Mouse (Mus musculus): ENCODE data around the gene Ireb2. TPM values are rescaled to one million over a fixed set of nuclear protein-coding genes. Genes with fewer than 3 reads are reported as not detected.
"Not testable (repeated sequence)": the region's sequence is repeated elsewhere in the genome, so short reads cannot be mapped to it uniquely, and the experiment has no call there.

The Ireb2 gene
- polyA plus RNA-seq (2016; fragmentation: Nextera tagmentation; extraction: Ambion mirVana) = 53.2 and 55.9 TPM in 2 replicates

DNA sequence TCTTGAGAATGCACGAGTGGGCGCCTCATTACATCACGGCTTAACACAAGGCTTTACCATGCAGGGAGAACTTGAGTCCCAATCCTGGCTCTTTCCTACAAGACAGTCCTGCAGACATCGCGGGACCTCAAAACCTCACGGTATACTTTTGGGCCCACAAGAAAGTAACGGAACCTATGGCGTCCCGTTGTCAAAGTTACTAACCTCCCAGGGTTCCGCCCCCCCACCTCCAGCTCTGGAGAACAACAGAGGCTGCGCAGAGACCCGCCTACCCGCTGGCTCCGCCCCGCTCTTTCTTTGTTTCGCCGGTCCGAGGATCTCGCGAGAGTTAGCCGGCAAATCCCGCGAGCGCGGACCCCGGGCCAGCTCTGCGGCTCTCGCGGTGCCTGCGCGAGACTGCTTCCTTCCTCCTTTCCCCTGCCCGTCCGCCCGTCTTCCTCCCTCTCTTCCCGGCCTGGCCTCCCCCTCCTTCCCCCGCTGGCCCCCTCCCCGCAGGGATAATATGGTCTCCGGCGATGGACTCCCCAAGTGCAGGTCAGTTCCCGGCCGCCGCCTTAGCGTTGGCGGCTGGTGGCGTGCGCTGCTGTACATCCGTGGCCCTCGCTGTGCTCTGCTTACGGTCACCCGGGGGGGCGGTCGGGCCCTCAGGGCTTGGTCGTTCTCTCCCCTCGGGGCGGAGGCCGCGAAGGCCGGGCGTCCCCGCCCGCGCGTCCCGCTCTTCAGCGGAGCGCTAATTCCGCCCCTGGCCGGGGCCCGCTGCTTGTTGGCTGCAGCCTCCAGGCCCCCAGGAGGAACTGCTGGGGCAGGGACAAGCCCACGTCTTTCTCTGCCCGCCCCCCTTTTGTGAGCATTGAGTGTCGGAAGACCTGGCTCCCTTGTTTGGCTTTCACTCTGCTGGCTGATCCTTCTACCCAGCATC is at the start of gene Ireb2:
Gene Ireb2, plus strand, starts transcription at position 427 of the 919 bp plus-strand sequence.
- peak within 1 kb of the TSS; percentile 61 for H3K4me2 ChIP-seq
- H3K4me3 ChIP-seq (replicated peaks) = peak within 1 kb of the TSS; percentile 99
- no peaks in the 10 kb centered on the region for H3K9me3 ChIP-seq
- H3K27me3 ChIP-seq = no peaks in the 10 kb centered on the region
- ATAC-seq (ENCODE audit: insufficient number of reproducible peaks, insufficient read depth, low FRiP score, low TSS enrichment, low read depth) = peak; percentile 97
- WGBS = under 1% methylated on average over 71 of the region's 72 CpGs
- peaks cover 9% of the 10 kb centered on the region for H3K4me1 ChIP-seq (replicated peaks)
- peaks cover 31% of the 10 kb centered on the region for H3K36me3 ChIP-seq
- peak within 1 kb of the TSS; percentile 94 for H3K27ac ChIP-seq
- peak within 1 kb of the TSS; percentile 99 for H3K9ac ChIP-seq (replicated peaks)

- H3K4me3 ChIP-seq (replicated peaks) = no peak overlapping the region
- WGBS = 31% methylated on average over 10 of the region's 10 CpGs
- H3K9me3 ChIP-seq = no peaks in the 10 kb centered on the region
- H3K4me2 ChIP-seq = 0 out of 2 replicates have a peak overlapping the region, but pooled peaks have one; percentile 0
- H3K4me1 ChIP-seq (replicated peaks) = peaks cover 20% of the 10 kb centered on the region
- peak overlapping the region; percentile 50 for H3K27ac ChIP-seq
- peak; percentile 16; the same call in 1 of the 2 replicates for ATAC-seq (ENCODE audit: insufficient number of reproducible peaks, insufficient read depth, low FRiP score, low TSS enrichment, low read depth)
- no peak overlapping the region for H3K9ac ChIP-seq (replicated peaks)
- H3K27me3 ChIP-seq = no peaks in the 10 kb centered on the region
- H3K36me3 ChIP-seq = no peaks in the 10 kb centered on the region
These were observed 46.9 kb upstream of the Ireb2 start for GRCm38 (mm10) chr9:54816508-54817201.

- Histone ChIP-seq H3K9me3 (no peaks in the 10 kb centered on the region), H3K9ac (replicated peaks) (no peak overlapping the region), H3K36me3 (no peaks in the 10 kb centered on the region), H3K4me3 (replicated peaks) (no peak overlapping the region), H3K27ac (no peak overlapping the region), H3K4me1 (replicated peaks) (peaks cover 16% of the 10 kb centered on the region), H3K27me3 (no peaks in the 10 kb centered on the region), H3K4me2 (no peak overlapping the region)
- WGBS = 27% methylated on average over 5 of the region's 5 CpGs
- no peak for ATAC-seq (ENCODE audit: insufficient number of reproducible peaks, insufficient read depth, low FRiP score, low TSS enrichment, low read depth)
These were observed 42.0 kb upstream of the Ireb2 start for GRCm38 (mm10) chr9:54821442-54822100.

DNA sequence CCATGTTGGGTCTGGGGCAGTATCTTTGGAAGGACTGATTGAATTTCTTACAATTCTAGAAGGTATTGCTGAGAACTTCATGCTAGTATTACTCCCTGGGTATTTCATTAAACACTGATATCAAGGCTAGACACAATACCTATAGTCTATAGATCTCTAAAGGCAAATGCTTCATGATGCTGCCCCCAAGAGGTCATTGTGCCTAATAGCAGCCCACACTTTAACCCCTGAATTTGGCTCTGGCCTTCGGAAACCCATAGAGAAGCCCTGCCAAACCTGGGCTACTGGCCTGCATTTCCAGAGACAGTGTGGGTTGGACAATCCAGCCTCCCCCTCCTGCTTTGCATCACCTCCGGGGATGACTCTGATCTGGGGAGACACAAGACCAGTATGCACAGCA is 33.8 kb upstream of the Ireb2 start:
- Histone ChIP-seq H3K9me3 (no peaks in the 10 kb centered on the region), H3K4me1 (replicated peaks) (no peaks in the 10 kb centered on the region), H3K27ac (no peak overlapping the region), H3K4me2 (no peak overlapping the region), H3K27me3 (no peaks in the 10 kb centered on the region), H3K36me3 (no peaks in the 10 kb centered on the region), H3K4me3 (replicated peaks) (no peak overlapping the region), H3K9ac (replicated peaks) (no peak overlapping the region)
- 35% methylated on average over 2 of the region's 2 CpGs for WGBS
- ATAC-seq (ENCODE audit: insufficient number of reproducible peaks, insufficient read depth, low FRiP score, low TSS enrichment, low read depth) = no peak

DNA sequence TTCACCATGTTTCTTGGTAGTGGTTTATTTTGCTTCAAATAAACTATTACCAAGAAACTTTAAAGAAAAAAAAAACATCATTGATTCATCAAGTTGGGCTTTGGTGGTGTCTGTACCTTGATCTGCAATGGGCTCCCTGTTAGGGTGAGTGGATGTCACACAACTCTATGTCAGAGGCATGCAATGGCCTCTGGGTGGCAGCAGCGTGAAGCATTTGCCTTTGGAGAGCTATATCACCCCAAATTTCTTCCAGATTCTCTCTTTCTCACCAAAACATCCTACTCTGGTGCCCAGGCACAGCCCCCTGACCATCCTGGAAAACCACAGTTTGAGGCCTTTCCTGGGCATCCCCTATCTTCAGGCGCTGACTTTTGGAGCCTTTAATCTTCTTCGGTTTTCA is 33.0 kb upstream of the Ireb2 start:
- H3K4me1 ChIP-seq (replicated peaks) = no peaks in the 10 kb centered on the region
- no peak overlapping the region for H3K27ac ChIP-seq
- WGBS = 42% methylated on average over 3 of the region's 3 CpGs
- no peak overlapping the region for H3K9ac ChIP-seq (replicated peaks)
- H3K9me3 ChIP-seq = no peaks in the 10 kb centered on the region
- no peaks in the 10 kb centered on the region for H3K27me3 ChIP-seq
- no peak for ATAC-seq (ENCODE audit: insufficient number of reproducible peaks, insufficient read depth, low FRiP score, low TSS enrichment, low read depth)
- H3K36me3 ChIP-seq = no peaks in the 10 kb centered on the region
- no peak overlapping the region for H3K4me2 ChIP-seq
- no peak overlapping the region for H3K4me3 ChIP-seq (replicated peaks)

- no peak overlapping the region for H3K4me3 ChIP-seq (replicated peaks)
- H3K36me3 ChIP-seq = no peaks in the 10 kb centered on the region
- no peak for ATAC-seq (ENCODE audit: insufficient number of reproducible peaks, insufficient read depth, low FRiP score, low TSS enrichment, low read depth)
- no peaks in the 10 kb centered on the region for H3K9me3 ChIP-seq
- H3K27ac ChIP-seq = no peak overlapping the region
- H3K9ac ChIP-seq (replicated peaks) = no peak overlapping the region
- no peaks in the 10 kb centered on the region for H3K4me1 ChIP-seq (replicated peaks)
- no peak overlapping the region for H3K4me2 ChIP-seq
- H3K27me3 ChIP-seq = no peaks in the 10 kb centered on the region
- 89% methylated on average over 1 of the region's 1 CpGs for WGBS
These were observed 29.8 kb upstream of the Ireb2 start for GRCm38 (mm10) chr9:54833831-54834230.

DNA sequence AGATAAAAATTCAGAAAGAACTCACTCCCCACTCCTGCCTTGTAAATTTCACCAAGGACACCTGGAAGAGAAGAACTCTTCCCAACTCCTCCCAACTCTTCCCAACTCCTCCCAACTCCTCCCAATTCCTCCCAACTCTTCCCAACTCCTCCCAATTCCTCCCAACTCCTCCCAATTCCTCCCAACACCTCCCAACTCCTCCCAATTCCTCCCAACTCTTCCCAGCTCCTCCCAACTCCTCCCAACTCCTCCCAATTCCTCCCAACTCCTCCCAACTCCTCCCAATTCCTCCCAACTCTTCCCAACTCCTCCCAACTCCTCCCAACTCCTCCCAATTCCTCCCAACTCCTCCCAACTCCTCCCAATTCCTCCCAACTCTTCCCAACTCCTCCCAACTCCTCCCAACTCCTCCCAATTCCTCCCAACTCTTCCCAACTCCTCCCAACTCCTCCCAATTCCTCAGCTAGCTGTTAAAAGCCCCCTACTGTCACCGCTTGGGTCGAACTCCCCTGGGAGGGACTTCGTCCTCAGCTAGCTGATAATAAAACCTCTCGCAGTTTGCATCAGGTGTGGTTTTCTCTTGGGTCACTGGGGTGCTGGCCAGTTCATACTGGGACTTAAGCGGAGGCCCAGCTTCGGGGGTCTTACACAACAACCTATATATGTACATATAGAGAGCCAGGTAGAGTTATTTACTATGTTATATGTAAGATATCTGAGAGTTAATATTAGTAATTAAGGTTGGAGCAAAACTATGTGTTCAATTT is 27.5 kb upstream of the Ireb2 start:
- WGBS = 74% methylated on average over 6 of the region's 6 CpGs
- not testable (repeated sequence) for H3K9ac ChIP-seq (replicated peaks); H3K27ac ChIP-seq; H3K36me3 ChIP-seq; H3K4me3 ChIP-seq (replicated peaks); H3K9me3 ChIP-seq; H3K4me1 ChIP-seq (replicated peaks); ATAC-seq (ENCODE audit: insufficient number of reproducible peaks, insufficient read depth, low FRiP score, low TSS enrichment, low read depth); H3K27me3 ChIP-seq; H3K4me2 ChIP-seq

DNA sequence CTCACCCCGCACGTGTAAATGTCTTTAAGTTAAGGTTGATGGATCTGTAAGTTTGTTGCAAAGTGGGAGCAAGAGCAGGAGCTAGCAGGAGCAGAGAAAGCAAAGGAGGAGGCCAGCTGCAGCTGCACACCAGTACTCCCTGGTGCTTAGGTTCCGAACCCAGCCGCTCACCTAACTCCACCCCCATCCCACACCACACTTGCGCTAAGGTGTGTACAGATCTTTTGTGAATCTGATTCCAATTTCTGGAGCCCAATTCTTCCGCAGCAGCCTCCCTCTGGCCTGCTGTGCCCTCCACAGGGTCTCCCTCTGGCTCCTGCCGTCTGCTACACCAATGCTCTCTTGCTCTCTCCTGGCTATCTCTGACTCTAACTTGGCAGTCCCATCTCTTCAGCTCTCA is 25.8 kb upstream of the Ireb2 start:
- H3K4me1 ChIP-seq (replicated peaks) = no peaks in the 10 kb centered on the region
- H3K9ac ChIP-seq (replicated peaks) = no peak overlapping the region
- 52% methylated on average over 7 of the region's 7 CpGs for WGBS
- no peak for ATAC-seq (ENCODE audit: insufficient number of reproducible peaks, insufficient read depth, low FRiP score, low TSS enrichment, low read depth)
- H3K27me3 ChIP-seq = no peaks in the 10 kb centered on the region
- H3K9me3 ChIP-seq = no peaks in the 10 kb centered on the region
- H3K36me3 ChIP-seq = no peaks in the 10 kb centered on the region
- no peak overlapping the region for H3K4me3 ChIP-seq (replicated peaks)
- H3K4me2 ChIP-seq = no peak overlapping the region
- no peak overlapping the region for H3K27ac ChIP-seq

GRCm38 (mm10) chr9:54840145-54840544 is 23.4 kb upstream of the Ireb2 start:
- peaks cover 6% of the 10 kb centered on the region for H3K4me1 ChIP-seq (replicated peaks)
- WGBS = 78% methylated on average over 1 of the region's 1 CpGs

DNA sequence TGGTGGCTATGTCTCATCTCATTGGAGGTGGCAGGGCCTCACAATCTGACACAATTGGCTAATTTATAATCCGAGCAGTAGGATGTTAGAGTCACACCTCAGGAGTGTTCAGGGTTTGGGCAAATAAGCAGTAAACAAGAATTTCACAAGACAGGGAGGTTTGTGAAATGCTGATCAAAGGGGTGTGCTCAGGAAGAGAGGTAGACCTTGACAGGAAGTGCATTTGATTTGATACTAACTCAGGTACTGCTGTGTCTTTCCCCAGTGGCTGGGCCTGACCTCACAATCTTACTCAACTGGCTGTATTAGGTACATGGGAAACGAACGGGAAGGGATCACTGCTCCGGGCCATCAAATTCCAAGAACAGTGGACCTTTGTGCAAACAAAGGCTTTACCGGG is 21.3 kb upstream of the Ireb2 start:
- Histone ChIP-seq H3K9ac (replicated peaks) (no peak overlapping the region), H3K27ac (no peak overlapping the region), H3K4me2 (no peak overlapping the region), H3K27me3 (no peaks in the 10 kb centered on the region), H3K4me1 (replicated peaks) (peaks cover 6% of the 10 kb centered on the region), H3K36me3 (no peaks in the 10 kb centered on the region), H3K4me3 (replicated peaks) (no peak overlapping the region), H3K9me3 (no peaks in the 10 kb centered on the region)
- WGBS = 77% methylated on average over 5 of the region's 5 CpGs
- ATAC-seq (ENCODE audit: insufficient number of reproducible peaks, insufficient read depth, low FRiP score, low TSS enrichment, low read depth) = no peak

More at GRCm38 (mm10) chr9:54840145-54840544, 23.4 kb upstream of the Ireb2 start:
- Histone ChIP-seq H3K4me3 (replicated peaks) (no peak overlapping the region), H3K4me2 (no peak overlapping the region), H3K9ac (replicated peaks) (no peak overlapping the region), H3K9me3 (no peaks in the 10 kb centered on the region), H3K27ac (no peak overlapping the region), H3K27me3 (no peaks in the 10 kb centered on the region), H3K36me3 (no peaks in the 10 kb centered on the region)
- no peak for ATAC-seq (ENCODE audit: insufficient number of reproducible peaks, insufficient read depth, low FRiP score, low TSS enrichment, low read depth)

All from limb, embryonic 12.5 days (tissue).